Mouse (Mus musculus) ovary, postnatal 36 days (tissue): ENCODE measurements around the gene F5.
"Not testable (repeated sequence)": the region's sequence is repeated elsewhere in the genome, so short reads cannot be mapped to it uniquely, and the experiment has no call there.

Experiments used
- DNase-seq: peaks from one replicate; pipeline ENCODE4 v3.0.0; 2022; ENCODE audit warnings: low spot score, mixed read lengths

The F5 gene

DNA sequence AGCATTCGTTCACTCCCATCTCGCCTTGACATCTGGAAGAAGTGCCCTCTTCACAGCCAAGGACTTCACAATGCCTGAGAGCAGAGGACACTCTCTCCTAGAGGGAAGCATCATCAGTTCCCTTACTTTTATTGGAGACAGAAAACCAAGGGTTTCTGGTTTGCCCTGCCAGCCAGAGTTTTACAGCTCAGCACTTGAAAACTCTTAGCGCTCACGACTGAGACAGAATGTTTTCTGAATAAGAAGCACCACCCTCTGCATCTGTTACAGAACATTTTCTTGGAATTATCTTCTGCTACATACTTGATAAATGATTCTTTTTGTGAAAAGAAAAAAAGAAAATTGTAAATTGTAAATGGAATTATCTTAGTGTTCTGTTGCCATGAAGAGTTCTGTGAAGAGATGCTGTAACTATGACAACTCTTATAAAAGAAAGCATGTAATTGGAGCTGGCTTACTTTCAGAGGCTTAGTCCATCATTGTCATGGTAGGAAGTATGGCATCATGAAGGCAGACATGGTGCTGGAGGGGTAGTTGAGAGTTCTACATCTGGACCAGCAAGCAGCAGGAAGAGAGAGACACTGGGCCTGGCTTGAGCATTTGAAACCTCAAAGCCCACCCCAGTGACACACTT is 80.4 kb downstream of the F5 start:
- not testable (repeated sequence) for DNase-seq

DNA sequence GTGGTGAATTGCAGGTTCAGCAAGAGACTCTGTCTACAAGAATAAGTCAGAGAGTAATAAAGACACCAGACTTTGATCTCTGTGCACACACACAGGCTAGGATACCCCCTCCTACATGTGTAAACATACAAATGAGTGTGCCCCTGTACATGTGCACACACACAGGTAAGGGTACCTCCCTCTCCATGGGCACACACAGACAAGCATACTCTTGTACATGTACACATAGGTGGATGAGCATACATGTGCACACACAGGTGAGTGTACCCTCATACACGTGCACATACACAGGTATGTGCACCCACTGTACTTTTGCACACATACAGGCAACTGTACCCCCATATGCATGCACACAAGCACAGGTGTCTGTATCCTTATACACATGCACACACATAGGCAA is 81.8 kb downstream of the F5 start:
- no peak for DNase-seq

DNA sequence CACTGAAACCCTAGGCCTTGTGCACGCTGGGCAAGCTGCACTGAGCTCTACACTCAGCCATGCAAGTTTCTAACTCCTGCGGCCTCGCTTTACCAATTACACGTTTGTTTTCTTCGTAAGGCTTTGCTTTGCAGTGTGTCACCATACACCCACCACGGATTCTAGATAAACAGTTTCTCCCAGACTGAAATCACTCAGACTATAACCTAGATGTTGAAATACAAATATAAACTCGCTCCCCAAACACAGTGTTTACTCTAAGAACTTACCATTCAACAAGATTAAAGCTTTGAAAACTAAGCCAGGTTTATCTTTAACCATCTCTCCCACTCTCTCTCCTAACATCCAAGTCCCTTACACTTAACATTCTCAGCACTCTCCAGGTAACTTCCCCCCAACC is 83.4 kb downstream of the F5 start:
- DNase-seq: no peak

DNA sequence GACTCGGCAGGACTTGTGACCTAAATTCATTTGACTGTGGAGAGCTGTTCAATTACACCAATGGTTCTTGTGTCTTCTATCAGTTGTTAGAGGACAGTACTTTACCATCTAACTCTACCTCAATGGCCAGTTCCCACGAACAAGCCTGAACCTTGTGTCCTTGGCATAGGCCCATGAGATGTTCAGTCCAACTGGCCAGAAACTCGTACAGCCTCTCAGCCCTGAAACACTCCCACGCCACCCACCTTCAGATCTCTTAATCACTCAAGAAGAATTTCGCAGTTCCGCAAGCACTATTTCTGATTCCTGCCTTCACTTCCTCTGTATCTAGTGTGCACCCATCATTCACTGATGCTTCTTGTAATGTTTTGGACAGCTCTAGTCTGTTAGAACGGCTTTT is 84.4 kb downstream of the F5 start:
- no peak for DNase-seq

DNA sequence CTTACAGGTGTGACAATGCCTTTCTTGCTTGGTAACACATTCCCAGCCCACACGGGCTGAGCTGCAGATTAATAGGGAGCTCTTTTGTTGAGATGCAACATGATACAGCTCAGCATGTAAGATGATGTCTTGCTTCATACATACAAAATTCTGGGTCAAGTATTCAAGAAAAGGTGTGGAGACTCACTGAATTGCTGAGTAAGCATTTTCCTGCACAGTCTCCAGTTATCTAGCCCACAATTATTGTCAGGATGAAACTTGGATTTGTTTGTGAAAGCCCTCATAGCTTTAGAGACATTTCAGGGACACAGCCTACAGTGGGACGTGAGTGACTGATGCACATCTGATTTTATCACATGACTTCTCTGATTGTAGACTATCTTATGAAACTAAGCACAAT is 89.9 kb downstream of the F5 start:
- DNase-seq: no peak

DNA sequence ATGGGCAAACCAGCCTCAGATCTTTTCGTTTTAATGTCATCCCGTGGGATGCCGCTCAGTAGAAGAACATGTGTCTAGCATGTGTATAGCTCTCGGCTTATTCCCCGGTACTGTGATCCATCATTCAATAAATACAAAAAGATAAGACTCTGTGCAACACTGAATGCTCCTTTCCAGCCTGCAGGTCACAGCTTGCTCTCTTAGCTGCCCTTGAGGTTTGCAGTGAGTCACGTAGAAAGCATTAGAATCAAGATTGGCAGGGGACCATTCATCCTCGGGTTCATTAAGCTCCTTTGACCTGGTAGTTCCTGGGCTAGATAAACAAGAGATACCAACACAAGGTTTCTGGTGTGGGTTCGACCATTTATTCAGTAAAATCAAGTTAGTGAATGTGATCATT is 91.2 kb downstream of the F5 start:
- DNase-seq: no peak

DNA sequence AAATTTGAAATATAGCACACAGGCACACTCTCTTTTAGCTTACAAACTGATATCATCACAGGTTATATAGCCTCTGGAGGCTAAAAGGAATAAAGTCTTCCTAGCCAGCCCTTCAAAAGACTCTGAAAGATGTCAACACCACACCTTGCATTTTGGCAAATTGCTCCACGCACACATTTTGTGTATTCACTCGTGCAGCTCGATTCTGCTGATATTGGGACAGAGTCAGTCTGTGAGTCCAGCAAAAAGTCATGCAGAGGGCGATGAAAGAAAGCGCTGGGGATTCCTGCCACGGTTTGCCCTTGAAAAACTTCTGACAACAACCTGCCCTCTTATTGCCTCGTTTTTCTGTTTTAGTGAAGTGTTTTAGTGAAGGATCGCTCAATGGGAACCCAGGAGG is 95.8 kb downstream of the F5 start:
- no peak for DNase-seq

DNA sequence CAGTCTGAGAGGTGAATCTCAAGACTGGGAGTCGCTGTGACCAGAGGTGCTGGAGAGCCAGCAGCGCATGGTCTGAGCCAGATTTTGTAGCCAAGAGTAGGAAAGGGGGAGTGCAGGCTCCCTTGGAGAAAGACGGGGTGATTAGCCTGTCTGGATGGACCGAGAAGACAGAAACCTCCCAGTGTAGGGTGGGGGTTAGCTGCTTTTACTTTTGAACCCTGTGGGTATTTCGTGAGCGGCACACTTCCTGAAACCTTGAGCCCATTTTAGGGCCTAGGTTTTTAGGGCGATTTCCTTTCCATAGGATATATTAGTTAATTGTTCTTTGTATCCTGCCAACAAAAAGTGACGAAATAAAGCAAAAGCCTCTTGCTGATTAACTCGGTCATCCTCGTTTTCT is 96.3 kb downstream of the F5 start:
- peak; percentile 15 for DNase-seq

DNA sequence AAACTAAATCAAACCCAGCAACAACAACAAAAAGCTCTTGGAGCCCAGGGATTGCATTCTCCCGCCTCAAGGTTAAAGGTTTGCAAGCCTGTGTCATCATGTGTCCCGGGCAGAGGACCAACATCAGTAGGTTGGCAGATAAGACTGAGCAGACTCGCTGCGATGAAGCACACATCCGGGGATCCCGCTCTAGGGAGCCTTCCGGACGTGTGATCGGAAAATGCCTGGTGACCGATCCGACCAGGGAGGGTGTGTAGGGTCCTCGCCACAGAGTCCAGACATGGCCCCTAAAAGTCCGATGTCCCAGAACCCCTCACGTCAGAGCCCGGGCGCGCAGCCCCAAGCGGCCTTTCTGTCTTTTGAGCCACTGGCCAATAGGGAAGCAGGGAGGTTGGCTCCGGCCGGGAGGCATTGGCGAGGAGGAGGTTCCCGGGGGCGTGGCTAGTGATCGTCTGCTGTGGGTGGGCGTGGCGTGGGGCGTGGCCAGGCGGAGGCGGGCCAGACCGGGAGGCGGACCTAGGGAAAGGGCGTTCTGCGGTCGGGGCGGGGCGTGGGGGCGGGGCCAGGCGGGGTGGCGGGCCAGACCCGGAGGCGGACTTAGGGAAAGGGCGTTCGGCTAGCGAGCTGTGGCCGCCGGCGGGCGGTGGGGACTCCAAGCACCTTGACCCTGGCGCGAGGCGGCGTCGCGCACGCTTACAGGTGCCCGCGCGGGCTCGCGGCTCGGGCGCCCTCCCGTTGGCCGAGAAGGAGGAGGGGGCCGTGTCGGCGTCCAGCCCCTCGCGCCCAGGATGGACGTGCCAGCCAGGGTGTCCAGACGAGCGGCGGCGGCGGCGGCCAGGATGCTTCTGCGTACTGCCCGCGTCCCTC is 97.1 kb downstream of the F5 start, which contains the start of gene Slc19a2:
TSS of gene Slc19a2 (plus strand) at position 582 of the 867 bp plus-strand sequence.
- DNase-seq: peak; percentile 98

DNA sequence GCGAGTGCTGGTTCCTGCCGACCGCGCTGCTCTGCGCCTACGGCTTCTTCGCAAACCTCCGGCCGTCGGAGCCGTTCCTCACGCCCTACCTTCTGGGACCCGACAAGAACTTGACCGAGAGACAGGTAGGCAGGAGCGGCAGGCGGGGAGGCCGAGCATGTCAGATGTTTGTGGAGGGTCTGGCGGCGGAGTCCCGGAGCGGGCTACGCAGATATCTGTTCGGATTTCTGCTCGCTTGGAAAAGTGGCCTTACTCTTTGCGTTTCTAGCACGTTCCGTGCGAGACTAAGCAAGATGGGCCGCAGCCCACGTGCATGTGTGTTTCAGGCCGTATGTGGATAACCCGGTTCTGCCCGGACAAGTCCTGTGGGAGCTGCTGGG is 97.7 kb downstream of the F5 start:
- DNase-seq: no peak

DNA sequence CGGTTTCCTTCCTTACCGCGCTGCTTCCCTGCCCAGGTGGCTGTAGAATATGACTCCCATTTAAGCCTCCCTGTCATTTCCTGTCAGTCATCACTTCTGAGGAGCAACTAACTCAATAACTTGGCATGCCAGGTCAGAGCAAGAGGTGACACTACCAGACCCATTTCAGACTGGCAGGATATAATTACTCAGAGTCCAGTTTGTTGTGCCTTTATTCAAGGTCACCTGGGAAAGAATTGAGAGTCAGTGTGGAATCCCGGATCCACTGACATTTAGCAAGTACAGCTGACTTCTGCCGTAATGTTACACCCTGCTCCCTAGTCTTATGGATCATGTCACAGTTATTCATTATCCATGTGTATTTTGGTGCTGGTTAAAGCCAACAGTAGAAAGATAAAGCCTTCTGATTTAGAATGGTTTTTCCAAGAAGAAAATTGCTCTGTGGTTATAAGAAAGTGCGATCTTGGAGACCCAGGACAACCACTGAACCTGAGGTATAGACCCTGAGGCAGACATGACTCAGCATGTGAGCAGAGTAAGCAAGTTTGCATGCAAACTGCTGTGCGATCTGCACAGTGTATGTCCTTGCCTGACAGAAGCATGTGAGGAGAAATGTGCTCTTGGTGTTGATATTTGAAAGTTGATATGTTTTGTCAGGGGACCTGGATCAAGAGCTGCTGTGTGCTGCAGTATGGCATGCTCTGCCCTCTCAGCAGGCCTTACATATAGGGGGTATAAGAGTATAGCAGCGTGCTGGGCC is 98.9 kb downstream of the F5 start:
- no peak for DNase-seq

DNA sequence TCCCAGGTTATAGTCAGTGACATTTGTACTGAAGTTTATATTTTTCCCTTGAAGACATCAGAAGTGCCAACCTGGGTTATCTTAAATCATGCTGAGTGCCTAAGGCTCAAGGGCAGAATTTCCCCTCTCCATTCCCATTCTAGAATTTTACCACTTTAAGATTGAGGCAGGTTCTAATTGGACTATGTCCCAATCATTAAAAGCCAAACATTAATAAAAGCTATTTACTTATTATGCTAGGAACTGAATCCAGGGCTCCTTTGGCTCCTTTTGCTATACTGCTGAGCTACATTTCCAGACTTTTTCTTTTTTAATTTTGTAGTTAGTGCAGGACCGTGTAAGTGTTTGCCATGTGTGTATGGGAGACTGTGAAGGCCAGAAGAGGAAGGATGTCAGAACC is 99.8 kb downstream of the F5 start:
- DNase-seq: no peak

DNA sequence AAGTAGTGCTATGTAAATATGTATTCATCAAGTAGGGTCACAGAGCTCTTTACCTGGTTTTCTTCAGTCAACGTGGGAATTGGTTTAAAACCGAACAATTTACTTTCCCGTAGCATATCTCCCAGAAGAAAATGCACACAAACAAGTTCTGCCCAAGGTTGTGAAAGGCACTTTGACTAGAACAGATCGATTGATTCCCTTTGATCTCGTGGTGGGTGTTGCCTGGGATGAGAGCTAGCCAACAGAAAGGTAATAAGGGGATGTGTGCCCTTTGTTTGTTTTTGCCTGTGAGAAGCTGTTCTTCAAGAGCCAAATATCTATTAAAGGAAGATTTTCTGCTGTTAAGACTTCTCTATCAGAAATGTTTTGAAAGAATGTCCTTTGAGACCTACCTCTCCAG is 100.9 kb downstream of the F5 start:
- no peak for DNase-seq

DNA sequence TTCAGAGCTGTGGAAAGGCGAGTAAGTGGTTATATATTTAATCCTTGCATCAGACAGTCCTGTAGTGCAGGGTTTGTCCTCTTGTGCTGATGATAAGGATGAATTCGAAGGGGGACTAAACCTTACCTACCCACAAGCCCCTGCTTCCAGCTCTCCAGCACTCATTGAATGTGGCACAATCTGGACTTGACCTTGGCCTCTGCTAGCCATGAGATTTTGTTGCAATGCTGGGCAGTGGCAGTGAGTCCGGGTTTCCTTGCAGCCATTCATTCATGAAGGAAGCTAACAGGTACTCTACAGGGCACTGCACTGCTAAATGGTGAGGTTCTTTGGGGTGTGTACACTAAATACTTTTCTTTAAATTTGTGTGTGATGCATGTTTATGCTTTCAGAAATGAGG is 103.2 kb downstream of the F5 start:
- DNase-seq: no peak

DNA sequence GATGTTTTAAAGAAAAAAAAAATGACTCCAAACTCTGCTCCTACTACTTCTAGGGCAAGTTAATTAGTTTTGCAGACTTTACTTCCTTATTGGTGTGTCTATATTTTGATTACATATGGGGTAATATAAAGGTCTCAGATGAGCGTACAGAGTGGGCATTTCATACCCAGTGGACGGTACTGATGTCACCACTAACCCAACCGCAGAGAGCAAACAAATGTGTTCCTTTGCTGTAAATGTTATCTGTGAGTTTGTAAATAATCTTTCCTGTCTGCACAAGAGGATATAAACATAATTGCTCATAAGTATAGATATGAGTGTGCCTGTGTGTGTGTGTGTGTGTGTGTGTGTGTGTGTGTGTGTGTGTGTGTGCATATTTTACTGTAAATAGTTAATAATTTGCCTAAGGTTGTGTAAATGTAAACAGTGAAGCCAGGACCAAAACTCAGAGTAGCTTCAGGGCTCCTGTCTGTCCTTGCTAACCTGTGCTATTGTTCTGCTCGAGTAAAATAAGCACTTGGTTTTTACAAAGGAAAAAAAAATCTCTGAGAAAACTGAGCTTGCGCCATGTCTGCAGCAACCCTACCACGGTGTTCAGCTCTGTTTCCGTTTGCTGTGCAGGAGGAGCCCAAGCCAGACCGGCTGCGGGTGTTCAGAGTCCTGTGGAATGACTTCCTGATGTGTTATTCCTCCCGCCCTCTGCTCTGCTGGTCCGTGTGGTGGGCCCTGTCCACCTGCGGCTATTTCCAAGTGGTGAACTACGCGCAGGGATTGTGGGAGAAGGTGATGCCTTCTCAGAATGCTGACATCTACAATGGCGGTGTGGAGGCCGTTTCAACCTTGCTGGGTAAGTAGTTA is 108.8 kb downstream of the F5 start:
- no peak for DNase-seq

DNA sequence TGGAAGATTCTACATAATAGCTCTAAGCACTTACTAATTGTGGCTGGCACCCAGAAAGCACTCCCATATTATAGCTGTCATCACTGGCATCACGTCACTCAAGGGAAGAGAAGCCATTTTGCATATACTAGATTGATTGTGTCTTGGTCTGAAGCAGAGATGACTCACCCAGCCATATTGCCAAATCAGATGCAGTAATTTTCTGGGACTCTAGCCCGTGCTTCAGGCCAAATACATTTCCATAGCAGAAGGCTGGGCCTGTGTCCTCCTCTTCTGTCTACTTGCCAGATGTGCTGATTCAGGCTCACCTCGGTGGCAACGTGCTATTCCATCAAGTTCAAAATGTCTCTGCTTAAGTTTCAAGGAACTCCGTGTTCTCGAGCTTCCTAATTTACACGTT is 109.9 kb downstream of the F5 start:
- DNase-seq: no peak
